Mouse (Mus musculus) heart, postnatal 0 days (tissue): ENCODE results near the gene Crb3.

Experiments
- CTCF ChIP-seq: IDR thresholded peaks from 2 replicates; pipeline ENCODE4 v1.5.1; 2016; ENCODE audit warnings: antibody characterized with exemption, control low read depth, low read depth
- EP300 ChIP-seq: IDR thresholded peaks from 2 replicates; pipeline ENCODE4 v1.6.1; 2016; ENCODE audit warnings: antibody characterized with exemption, low read depth

DNA sequence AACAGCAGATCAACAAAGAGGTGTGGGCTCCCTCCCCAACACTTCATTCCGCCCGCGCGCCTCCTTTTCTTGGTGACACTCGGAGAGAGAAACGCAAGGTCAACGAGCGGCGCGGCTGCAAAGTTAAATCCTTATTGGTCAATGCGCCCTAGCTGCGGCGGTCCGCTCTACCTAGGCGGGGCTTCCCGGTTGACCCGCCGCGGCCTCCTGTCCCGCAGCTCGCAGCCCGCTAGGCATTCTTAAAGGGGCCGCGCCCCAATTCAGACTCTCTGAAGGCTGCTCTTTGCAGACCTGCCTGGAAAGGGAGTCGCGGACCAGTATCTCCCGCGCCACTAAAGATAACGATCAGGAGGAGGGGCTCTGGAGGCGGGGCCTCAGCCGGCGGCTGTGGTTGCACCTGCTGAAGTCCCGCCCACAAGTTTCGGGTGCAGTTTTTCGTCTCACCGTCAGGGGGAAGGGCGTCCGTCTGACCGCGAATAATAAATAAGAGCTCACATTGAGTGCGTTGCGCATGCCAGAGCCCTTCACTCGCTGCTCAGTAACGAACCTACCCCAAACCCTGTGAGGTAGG lies 1.4 kb downstream of the Crb3 start:
- peak; percentile 61 for TF ChIP-seq CTCF
- TF ChIP-seq EP300, result no peak
